Mouse (Mus musculus) forebrain, embryonic 15.5 days (tissue): ENCODE results near the gene Hmx2. TPM values are rescaled to one million over a fixed set of nuclear protein-coding genes. Genes with fewer than 3 reads are reported as not detected.

Source experiments
- ATAC-seq: fragments of 200-750 bp; cut with Nextera tagmentation; replicated peaks from 2 replicates; pipeline ENCODE4 v1.8.0; 2017; ENCODE audit warnings: mild to moderate bottlenecking, moderate TSS enrichment, moderate library complexity
- H3K27ac ChIP-seq: fragments of 300-500 bp; sonication (generic); replicated peaks from 2 replicates; pipeline ENCODE4 v1.5.1; 2015; ENCODE audit warnings: mild to moderate bottlenecking, inconsistent platforms
- H3K27me3 ChIP-seq: fragments of 300-500 bp; sonication (generic); 2 replicates; pipeline ENCODE4 v1.6.1; 2015; ENCODE audit warnings: inconsistent platforms
- H3K36me3 ChIP-seq: fragments of 300-500 bp; sonication (generic); 2 replicates; pipeline ENCODE4 v1.6.1; 2015; ENCODE audit warnings: mild to moderate bottlenecking, inconsistent platforms
- H3K4me1 ChIP-seq: fragments of 300-500 bp; sonication (generic); 2 replicates; pipeline ENCODE4 v1.6.1; 2015; ENCODE audit warnings: inconsistent platforms
- H3K4me2 ChIP-seq: fragments of 300-500 bp; sonication (generic); replicated peaks from 2 replicates; pipeline ENCODE4 v1.6.1; 2015; ENCODE audit warnings: mild to moderate bottlenecking, inconsistent platforms
- H3K4me3 ChIP-seq: fragments of 300-500 bp; sonication (generic); 2 replicates; pipeline ENCODE4 v1.5.1; 2015; ENCODE audit warnings: mild to moderate bottlenecking, inconsistent platforms
- H3K9ac ChIP-seq: fragments of 300-500 bp; sonication (generic); replicated peaks from 2 replicates; pipeline ENCODE4 v1.6.1; 2015; ENCODE audit warnings: mild to moderate bottlenecking, inconsistent platforms
- H3K9me3 ChIP-seq: fragments of 300-500 bp; sonication (generic); 2 replicates; pipeline ENCODE4 v1.6.1; 2016; ENCODE audit warnings: inconsistent platforms
- WGBS: fragments of 180-500 bp; shearing (Covaris S2); methylation state at CpG from one replicate; pipeline ENCODE4 v1.1.7; 2015; ENCODE audit warnings: mixed read lengths; 5-methylcytosine and 5-hydroxymethylcytosine counted together
- polyA plus RNA-seq: library from polyadenylated mRNA; unstranded; fragments of >200 nt; fragmentation: Nextera tagmentation; extraction: Ambion mirVana; gene quantifications from 2 replicates; pipeline ENCODE4 v1.2.1, GENCODE M21; 2015

The Hmx2 gene
- polyA plus RNA-seq, 1 experiment from 2014 or later = 1.1 TPM

DNA sequence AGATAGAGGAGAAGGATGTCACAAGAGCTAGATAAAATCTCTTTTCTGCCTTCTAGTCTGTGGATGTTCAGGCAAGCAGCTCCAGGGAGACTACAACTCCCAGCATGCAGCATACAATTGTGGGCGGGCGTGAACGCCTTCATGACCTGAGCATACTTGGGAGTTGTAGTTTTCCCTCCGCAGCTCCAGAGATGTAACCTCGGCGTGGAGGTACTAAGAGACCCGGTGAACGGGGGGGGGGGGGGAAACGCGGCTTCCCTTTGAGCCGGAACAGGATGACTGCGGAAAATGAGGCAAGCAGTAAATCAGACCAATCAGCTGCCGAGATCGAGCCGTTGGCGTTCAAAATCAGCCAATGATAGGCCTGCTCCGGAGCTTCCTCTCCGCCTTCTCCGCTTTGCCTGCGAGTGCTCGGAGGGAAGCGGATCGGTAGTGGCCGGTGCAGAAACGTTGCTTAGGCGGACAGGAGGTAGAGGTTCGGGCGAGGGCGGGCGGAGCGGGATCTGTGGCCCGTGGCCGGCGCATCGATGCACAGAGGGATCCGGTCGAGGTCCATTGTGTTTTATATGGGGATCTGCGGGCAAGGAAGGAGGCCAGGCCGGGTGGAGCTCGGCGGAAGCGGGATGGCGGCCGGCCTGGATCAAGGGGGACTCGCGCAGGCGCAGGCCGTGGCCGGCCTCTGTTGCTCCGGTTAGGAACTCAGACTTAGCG lies 11.6 kb downstream of the Hmx2 start, which contains the start of gene Bub3:
Gene Bub3 (plus strand): TSS at position 237 of the 711 bp plus-strand sequence.
- Histone ChIP-seq H3K27me3 (peaks cover 43% of the 10 kb centered on the region), H3K4me2 (peak within 1 kb of the TSS; percentile 64), H3K27ac (peak within 1 kb of the TSS; percentile 93), H3K9me3 (no peaks in the 10 kb centered on the region), H3K4me3 (peak within 1 kb of the TSS; percentile 86), H3K4me1 (peaks cover 33% of the 10 kb centered on the region), H3K9ac (peak within 1 kb of the TSS; percentile 95), H3K36me3 (peaks cover 29% of the 10 kb centered on the region)
- peak; percentile 96 for ATAC-seq
- WGBS = under 1% methylated on average over 49 of the region's 51 CpGs

DNA sequence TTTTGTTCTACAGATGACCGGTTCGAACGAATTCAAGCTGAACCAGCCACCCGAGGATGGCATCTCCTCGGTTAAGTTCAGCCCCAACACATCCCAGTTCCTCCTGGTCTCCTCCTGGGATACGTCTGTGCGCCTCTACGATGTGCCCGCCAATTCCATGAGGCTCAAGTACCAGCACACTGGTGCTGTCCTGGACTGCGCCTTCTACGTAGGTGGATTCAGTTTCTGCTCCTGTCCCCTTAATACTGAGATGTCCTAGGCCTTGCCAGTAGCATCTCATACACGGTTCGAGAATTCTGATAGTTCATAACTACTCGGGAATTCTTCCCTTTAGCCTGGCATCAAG lies 12.1 kb downstream of the Hmx2 start:
- peak overlapping the region; percentile 64 for H3K4me2 ChIP-seq
- H3K27me3 ChIP-seq = peaks cover 38% of the 10 kb centered on the region
- H3K27ac ChIP-seq = peak overlapping the region; percentile 93
- H3K9ac ChIP-seq = peak overlapping the region; percentile 95
- peaks cover 29% of the 10 kb centered on the region for H3K36me3 ChIP-seq
- under 1% methylated on average over 14 of the region's 14 CpGs for WGBS
- no peaks in the 10 kb centered on the region for H3K9me3 ChIP-seq
- H3K4me1 ChIP-seq = peaks cover 28% of the 10 kb centered on the region
- peak overlapping the region; percentile 86 for H3K4me3 ChIP-seq
- ATAC-seq = peak; percentile 69

DNA sequence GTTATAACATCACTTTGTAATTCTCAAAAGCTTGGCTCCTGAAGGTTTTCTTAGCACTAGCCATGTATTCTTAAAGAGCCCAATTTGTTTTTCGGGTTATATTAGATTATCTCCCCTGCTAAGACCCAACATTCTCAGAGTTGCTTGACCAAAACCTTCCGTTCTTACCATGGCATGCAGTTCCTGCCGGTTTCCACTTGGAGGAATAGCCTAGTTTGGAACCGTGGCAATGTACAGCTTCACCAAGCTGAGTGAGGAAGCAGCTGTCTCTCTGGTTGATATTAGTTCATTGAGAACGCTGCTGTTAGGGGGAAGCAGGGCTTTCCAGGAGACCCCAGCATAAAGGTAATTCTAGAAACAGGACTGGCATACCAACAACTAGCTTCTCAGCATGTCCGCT lies 26.7 kb downstream of the Hmx2 start:
- H3K27ac ChIP-seq = no peak overlapping the region
- no peak overlapping the region for H3K4me3 ChIP-seq
- H3K9me3 ChIP-seq = no peaks in the 10 kb centered on the region
- peaks cover 4% of the 10 kb centered on the region; the same call in 1 of the 2 replicates for H3K27me3 ChIP-seq
- no peak overlapping the region for H3K9ac ChIP-seq
- no peak for ATAC-seq
- peaks cover 29% of the 10 kb centered on the region for H3K36me3 ChIP-seq
- WGBS = 79% methylated on average over 6 of the region's 6 CpGs
- H3K4me2 ChIP-seq = no peak overlapping the region
- H3K4me1 ChIP-seq = no peaks in the 10 kb centered on the region

DNA sequence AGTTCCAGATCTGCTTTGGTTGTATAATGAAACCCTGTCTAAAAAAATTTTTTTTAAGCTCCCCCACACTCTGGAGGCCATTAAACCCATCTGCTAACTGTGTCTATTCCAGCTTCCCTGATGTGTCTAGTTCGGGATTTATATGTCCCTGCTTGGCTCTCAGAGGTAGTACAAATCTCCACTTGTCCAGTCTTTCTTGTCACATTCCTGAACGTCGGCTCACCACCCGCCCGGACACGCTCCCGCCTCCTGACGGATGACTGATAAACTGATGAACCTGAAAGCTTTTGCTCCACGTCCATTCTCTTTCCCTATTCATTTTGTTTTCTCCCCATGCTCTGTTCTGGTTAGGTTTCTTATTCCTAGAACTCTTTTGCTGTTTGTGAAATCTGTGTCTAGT lies 33.6 kb downstream of the Hmx2 start:
- ATAC-seq = no peak
- 78% methylated on average over 9 of the region's 9 CpGs for WGBS
- H3K36me3 ChIP-seq = no peaks in the 10 kb centered on the region

DNA sequence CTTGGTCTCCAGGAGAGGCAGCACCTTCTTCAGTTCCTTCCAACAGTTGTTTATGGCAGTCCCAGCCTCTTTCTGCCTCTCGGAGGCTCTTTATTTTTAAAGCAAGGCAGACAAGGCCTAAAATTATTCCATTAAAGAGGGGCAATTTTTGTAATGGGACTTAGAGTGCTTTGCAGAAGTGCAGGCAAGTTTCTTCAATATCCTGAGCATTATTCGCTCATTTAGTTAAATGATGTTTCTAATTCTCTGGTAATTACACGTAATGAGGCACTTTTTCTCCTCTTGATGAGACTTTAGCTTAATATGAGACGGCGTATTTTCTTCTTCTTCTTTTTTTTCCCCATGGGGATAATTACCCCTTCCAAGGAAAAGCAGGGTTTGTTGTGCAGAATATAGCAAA lies 37.0 kb downstream of the Hmx2 start:
- ATAC-seq = no peak
- H3K9me3 ChIP-seq = no peaks in the 10 kb centered on the region
- 40% methylated on average over 5 of the region's 5 CpGs for WGBS

More for the DNA sequence above, 33.6 kb downstream of the Hmx2 start:
- Histone ChIP-seq H3K27ac (no peak overlapping the region), H3K9me3 (no peaks in the 10 kb centered on the region), H3K27me3 (peaks cover 14% of the 10 kb centered on the region; the same call in 1 of the 2 replicates), H3K4me3 (no peak overlapping the region), H3K4me2 (no peak overlapping the region), H3K4me1 (no peaks in the 10 kb centered on the region), H3K9ac (no peak overlapping the region)

DNA sequence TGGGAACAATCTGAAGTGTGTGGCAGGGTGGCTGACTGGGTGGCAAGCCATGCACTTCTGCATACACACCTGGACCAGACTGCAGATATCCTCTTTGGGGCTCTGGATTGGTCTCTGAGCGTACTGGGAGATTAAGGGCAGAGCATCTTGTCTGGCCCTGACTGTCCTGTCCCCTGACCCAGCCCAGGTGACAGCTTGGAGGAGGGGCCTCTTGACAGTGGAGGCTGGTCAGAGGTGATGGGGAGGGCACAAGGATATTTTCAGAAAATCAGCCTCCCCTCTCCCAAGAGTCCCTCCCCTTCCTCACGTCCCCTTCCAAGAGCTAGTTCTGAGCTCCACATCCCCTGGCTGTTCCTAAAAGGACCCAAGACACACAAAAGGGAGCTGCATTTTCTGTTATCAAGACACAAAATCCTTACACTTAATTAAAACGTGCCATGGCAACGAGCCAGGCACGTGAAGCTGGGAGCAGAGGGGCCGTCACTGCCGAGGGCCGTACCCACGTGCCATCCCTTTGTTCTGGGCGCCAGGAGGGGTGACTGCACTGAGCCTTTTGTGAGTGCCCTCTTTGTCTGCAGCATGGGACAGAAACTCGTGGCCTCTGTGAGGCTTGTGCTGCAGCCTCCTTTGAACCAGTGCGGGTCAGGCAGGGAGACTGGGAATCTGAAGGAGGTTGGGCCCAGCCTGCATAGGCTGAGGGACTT lies 49.4 kb downstream of the Hmx2 start:
- ATAC-seq = peak; percentile 76; the same call in 1 of the 2 replicates
- no peak overlapping the region for H3K4me3 ChIP-seq
- no peak overlapping the region for H3K9ac ChIP-seq
- H3K27ac ChIP-seq = no peak overlapping the region
- no peaks in the 10 kb centered on the region for H3K9me3 ChIP-seq
- H3K4me1 ChIP-seq = peaks cover 19% of the 10 kb centered on the region
- peak overlapping the region; percentile 19 for H3K4me2 ChIP-seq
- H3K36me3 ChIP-seq = no peaks in the 10 kb centered on the region
- H3K27me3 ChIP-seq = peaks cover 59% of the 10 kb centered on the region
- 4% methylated on average over 12 of the region's 12 CpGs for WGBS

More for the DNA sequence above, 37.0 kb downstream of the Hmx2 start:
- Histone ChIP-seq H3K27me3 (peaks cover 17% of the 10 kb centered on the region; the same call in 1 of the 2 replicates), H3K27ac (no peak overlapping the region), H3K4me3 (no peak overlapping the region), H3K4me2 (no peak overlapping the region), H3K36me3 (no peaks in the 10 kb centered on the region), H3K9ac (no peak overlapping the region), H3K4me1 (no peaks in the 10 kb centered on the region)

DNA sequence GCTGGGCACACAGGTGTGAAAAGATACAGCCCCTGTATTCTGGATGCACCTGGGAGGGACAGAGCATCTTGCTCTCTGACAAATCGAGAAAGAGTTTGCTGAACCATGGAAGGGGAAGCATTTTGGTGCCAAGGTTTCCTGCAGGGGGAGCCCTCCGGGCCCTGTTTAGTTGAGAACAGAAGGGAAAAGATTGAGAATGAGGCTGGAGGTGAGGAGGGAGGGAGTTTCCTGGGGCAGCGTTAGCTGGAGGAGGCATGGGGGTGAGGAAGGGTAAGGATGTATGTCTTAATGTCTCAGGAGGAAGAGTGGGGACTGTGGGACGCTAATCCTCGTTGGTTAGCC lies 49.9 kb downstream of the Hmx2 start:
- no peak overlapping the region for H3K9ac ChIP-seq
- H3K36me3 ChIP-seq = no peaks in the 10 kb centered on the region
- peaks cover 55% of the 10 kb centered on the region for H3K27me3 ChIP-seq
- no peak overlapping the region for H3K27ac ChIP-seq
- peaks cover 19% of the 10 kb centered on the region for H3K4me1 ChIP-seq
- peak; percentile 51; the same call in 1 of the 2 replicates for ATAC-seq
- H3K9me3 ChIP-seq = no peaks in the 10 kb centered on the region
- H3K4me2 ChIP-seq = peak overlapping the region; percentile 19
- no peak overlapping the region for H3K4me3 ChIP-seq
- 2% methylated on average over 5 of the region's 5 CpGs for WGBS

DNA sequence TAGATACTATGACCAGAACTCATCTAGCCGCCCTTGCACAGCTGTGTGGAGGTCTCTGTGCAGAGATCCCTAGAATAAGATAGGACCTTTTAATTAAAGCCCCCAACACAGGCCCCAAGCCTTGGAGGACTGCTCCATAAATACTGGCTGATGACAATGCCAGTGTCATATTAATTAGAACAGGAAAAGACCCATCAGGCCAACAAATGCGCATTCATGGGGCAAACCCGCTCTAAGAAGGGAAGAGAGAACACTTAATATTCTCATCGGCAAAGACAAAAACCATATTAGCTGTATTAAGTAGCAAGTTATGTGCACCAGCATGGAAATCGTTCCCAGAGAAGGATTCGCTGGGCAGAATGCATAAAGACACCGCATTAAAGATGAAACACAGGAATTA lies 53.5 kb downstream of the Hmx2 start:
- H3K4me3 ChIP-seq = no peak overlapping the region
- H3K36me3 ChIP-seq = no peaks in the 10 kb centered on the region
- no peak overlapping the region for H3K9ac ChIP-seq
- no peaks in the 10 kb centered on the region for H3K9me3 ChIP-seq
- H3K27me3 ChIP-seq = peaks cover 50% of the 10 kb centered on the region
- H3K27ac ChIP-seq = no peak overlapping the region
- H3K4me1 ChIP-seq = peaks cover 19% of the 10 kb centered on the region
- no peak overlapping the region for H3K4me2 ChIP-seq
- WGBS = 59% methylated on average over 7 of the region's 7 CpGs
- no peak for ATAC-seq

DNA sequence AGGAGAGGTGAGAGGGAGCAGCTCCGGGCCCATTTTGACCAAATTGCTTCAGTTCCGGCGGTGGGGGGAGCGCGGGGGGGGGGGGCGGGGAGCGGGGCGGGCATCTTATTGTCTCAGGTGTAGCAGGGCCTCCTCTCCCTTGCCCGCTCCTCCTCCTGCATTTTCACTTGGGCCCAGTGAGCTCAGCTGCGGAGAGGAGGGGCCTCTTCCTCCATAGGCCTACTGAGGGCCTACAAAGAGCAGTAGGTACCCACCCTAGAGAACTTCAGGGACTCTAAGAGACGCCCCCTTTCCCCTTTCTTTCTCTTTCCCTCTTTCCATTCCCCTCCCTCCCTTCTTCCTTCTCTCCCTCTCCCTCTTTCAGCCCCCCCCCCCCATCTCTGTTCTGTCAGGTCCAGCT lies 54.6 kb downstream of the Hmx2 start:
- Histone ChIP-seq H3K27ac (no peak overlapping the region), H3K9ac (no peak overlapping the region), H3K27me3 (peaks cover 47% of the 10 kb centered on the region), H3K4me3 (no peak overlapping the region), H3K4me1 (peaks cover 13% of the 10 kb centered on the region), H3K4me2 (no peak overlapping the region), H3K9me3 (no peaks in the 10 kb centered on the region), H3K36me3 (no peaks in the 10 kb centered on the region)
- WGBS = under 1% methylated on average over 8 of the region's 11 CpGs
- ATAC-seq = no peak

DNA sequence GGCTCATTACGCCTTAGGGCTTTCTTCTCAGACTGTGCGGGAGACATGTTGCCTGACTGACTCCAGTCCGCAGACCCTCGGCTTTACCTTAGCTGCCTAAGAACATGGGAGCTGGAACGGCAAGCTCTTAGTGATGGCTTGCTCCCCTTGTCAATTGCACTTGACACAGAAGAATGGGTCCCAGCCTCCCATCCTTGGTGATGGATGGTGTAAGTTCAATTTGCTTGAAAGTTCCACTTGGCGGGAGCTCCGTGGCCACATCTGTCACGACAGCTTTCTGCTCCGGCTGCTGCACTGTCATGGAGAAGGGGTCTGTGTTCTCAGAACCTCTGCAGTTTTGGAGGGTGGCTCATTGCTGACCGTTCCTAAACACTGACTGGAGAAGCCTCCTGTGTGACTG lies 56.4 kb downstream of the Hmx2 start:
- no peaks in the 10 kb centered on the region for H3K36me3 ChIP-seq
- H3K4me1 ChIP-seq = 0 out of 2 replicates have a peak, but pooled peaks cover 5% of the 10 kb centered on the region
- H3K9ac ChIP-seq = no peak overlapping the region
- no peak for ATAC-seq
- H3K27me3 ChIP-seq = peaks cover 45% of the 10 kb centered on the region
- WGBS = 94% methylated on average over 10 of the region's 10 CpGs
- no peak overlapping the region for H3K4me2 ChIP-seq
- H3K27ac ChIP-seq = no peak overlapping the region
- H3K9me3 ChIP-seq = no peaks in the 10 kb centered on the region
- no peak overlapping the region for H3K4me3 ChIP-seq

DNA sequence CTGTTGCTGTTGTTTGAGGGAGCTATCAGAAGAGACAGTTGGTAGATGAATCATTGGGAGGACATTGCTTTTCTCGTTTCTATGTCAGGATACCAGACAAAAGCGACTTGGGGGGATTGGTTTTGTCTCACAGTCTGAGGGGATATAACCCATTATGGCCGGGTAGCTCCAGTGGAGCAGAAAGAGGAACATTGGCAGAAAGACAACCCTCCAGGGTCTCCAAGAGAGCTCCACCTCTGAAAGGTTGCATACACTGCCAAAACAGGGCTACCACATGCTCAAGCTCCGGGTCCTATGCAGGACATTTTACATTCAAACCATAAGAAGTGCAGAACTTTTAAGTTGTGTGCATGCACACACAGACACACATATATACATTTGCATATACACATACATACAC lies 56.9 kb downstream of the Hmx2 start:
- Histone ChIP-seq H3K4me1 (0 out of 2 replicates have a peak, but pooled peaks cover 5% of the 10 kb centered on the region), H3K4me3 (no peak overlapping the region), H3K36me3 (no peaks in the 10 kb centered on the region), H3K27ac (no peak overlapping the region), H3K9me3 (no peaks in the 10 kb centered on the region), H3K9ac (no peak overlapping the region), H3K27me3 (peaks cover 39% of the 10 kb centered on the region), H3K4me2 (no peak overlapping the region)
- 71% methylated on average over 4 of the region's 4 CpGs for WGBS
- ATAC-seq = no peak
